Mouse (Mus musculus): ENCODE measurements around the gene Olfr993. TPM values are rescaled to one million over a fixed set of nuclear protein-coding genes. Genes with fewer than 3 reads are reported as not detected.

Gene Olfr993
- polyA plus RNA-seq (2015; fragmentation: Nextera tagmentation; extraction: Ambion mirVana): not detected in 2 replicates

DNA sequence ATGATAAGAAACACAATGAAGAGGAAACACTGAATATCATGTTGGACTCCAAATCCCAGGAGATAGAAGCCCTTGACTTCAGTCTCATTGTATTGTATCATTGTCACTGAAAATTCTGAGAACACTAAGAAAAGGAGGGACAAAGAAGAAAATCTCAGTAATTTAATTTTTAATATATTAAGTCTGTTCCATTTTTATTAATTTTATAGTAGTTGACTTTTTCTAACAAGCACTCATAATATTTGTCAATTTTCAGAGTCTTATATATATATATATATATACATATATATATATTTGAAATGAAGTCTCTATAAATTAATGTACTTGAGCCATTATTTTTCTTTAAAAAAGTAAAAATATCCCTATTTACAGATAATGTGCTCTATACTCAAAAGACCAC is at the start of gene Olfr993:
TSS of gene Olfr993 (minus strand) at position 101 of the 400 bp plus-strand sequence.
- DNase-seq (ENCODE audit: low spot score): no peak

DNA sequence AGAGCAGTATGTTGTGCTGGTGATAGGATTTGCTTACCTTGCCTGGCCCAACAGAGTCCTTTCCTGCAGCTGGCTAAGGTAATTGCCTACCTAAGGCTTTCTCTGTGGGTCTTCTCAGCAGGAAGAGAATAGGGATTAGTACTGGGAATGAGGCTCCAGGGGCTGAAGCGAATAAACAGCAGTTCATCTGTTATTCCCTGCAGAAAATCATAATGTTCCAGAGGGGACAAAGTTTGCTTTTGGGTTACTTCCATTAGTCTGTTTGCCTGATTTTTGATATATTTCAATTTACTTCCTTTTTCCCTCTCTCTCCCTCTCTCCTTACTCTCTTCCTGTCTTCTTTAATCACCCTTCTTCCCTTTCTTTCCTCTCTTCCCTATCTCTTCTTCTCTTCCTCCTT is 28.9 kb upstream of the Olfr993 start, which contains the start of gene Olfr995:
TSS of gene Olfr995 (minus strand) at position 101 of the 400 bp plus-strand sequence.
- DNase-seq (ENCODE audit: low spot score): no peak

DNA sequence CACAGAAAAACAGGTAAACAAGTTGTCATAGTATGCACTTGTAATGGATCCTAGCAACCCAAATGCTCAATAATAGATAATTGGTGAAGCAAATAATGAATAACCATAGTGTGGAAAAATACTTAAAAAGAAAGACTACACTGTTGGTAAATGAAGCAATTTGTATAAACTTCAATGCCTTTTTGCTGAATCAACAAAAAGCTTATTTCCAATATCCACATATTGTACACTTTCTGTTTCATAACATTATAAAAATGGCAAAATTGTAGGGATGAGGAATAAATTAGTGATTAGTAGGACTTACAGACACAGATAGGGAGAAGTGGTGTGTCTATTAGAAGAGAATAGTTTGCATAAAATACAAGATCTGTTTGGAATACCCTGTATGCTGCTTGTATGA is 27.9 kb upstream of the Olfr993 start:
- no peak for DNase-seq (ENCODE audit: low spot score)

DNA sequence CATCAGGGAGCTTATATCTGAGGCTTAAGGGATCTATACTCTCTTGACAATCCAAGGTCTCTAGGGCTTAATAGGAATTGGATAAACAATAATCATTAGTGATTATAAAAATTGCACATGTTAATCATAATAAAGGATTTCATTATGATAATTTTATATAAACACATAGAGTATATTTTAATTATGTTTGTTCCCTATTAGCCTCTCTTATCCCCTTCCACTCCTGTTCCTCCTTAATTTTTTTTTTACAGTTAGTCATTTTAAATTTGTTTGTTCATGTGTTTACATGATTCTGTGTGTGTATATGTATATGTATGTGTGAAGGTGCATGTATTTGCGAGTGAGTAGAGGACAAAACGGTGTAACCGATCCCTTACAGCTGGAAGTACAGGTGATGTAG is 21.7 kb upstream of the Olfr993 start, which contains the start of gene Olfr994:
TSS of gene Olfr994 (minus strand) at position 101 of the 400 bp plus-strand sequence.
- no peak for DNase-seq (ENCODE audit: low spot score)

DNA sequence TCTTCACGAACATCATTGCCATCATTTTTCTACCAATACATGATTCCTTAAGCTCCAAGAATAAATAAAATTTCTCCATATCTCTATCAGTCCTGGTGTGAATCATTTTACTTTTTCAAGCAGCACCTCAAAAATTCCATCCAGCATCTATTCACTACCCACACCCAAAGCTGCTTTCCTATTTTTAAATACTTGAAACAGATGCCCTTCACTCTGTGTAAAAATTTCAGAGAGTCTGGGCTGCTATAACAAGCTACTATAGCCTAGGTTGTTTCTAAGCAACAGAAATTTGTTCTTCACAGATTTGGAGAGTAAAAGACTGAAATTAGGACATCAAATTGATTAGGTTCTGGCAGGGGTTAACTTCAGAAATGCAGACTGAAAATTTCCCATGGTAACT is 11.2 kb upstream of the Olfr993 start:
- DNase-seq (ENCODE audit: low spot score): no peak

- no peak for DNase-seq (ENCODE audit: low spot score)
Observed at GRCm38 (mm10) chr2:85409369-85409768, 5.3 kb downstream of the Olfr993 start, which contains the start of gene Olfr992. TSS of gene Olfr992 (minus strand) at chr2:85409469.

Other genes with a start within 250 kb of the Olfr993 start
- gene Lrrc55, start 217.7 kb downstream of the Olfr993 start, polyA plus RNA-seq (2015; fragmentation: Nextera tagmentation; extraction: Ambion mirVana): 0.13 and 0.17 TPM in 2 replicates
- gene Olfr987, start 75.6 kb downstream of the Olfr993 start, polyA plus RNA-seq (2015; fragmentation: Nextera tagmentation; extraction: Ambion mirVana): not detected in 2 replicates
- not detected in 2 replicates for gene Olfr988, start 51.6 kb downstream of the Olfr993 start, polyA plus RNA-seq (2015; fragmentation: Nextera tagmentation; extraction: Ambion mirVana)
- gene Olfr992, start 5.4 kb downstream of the Olfr993 start, polyA plus RNA-seq (2015; fragmentation: Nextera tagmentation; extraction: Ambion mirVana): not detected in 2 replicates
- gene Olfr994, start 21.6 kb upstream of the Olfr993 start, polyA plus RNA-seq (2015; fragmentation: Nextera tagmentation; extraction: Ambion mirVana): not detected in 2 replicates
- not detected in 2 replicates for gene Olfr995, start 28.8 kb upstream of the Olfr993 start, polyA plus RNA-seq (2015; fragmentation: Nextera tagmentation; extraction: Ambion mirVana)
- 1.6 and 1.8 TPM in 2 replicates for gene 4833423E24Rik, start 104.1 kb upstream of the Olfr993 start, polyA plus RNA-seq (2015; fragmentation: Nextera tagmentation; extraction: Ambion mirVana)
- not detected in 2 replicates for gene Olfr996, start 164.3 kb upstream of the Olfr993 start, polyA plus RNA-seq (2015; fragmentation: Nextera tagmentation; extraction: Ambion mirVana)
- not detected in 2 replicates for gene Olfr998, start 174.1 kb upstream of the Olfr993 start, polyA plus RNA-seq (2015; fragmentation: Nextera tagmentation; extraction: Ambion mirVana)
- gene Olfr1000, start 197.0 kb upstream of the Olfr993 start, polyA plus RNA-seq (2015; fragmentation: Nextera tagmentation; extraction: Ambion mirVana): not detected in 2 replicates
- gene Olfr1002, start 235.8 kb upstream of the Olfr993 start, polyA plus RNA-seq (2015; fragmentation: Nextera tagmentation; extraction: Ambion mirVana): not detected in 2 replicates
- not detected in 2 replicates for gene Olfr154, start 249.6 kb upstream of the Olfr993 start, polyA plus RNA-seq (2015; fragmentation: Nextera tagmentation; extraction: Ambion mirVana)